Mouse (Mus musculus): ENCODE measurements at regions not wholly inside any gene's neighbourhood (a gene's known extent, or its start where the extent isn't known, plus 50 kb on each side); places are given as distances from the start of the nearest gene placed in this dataset.

DNA sequence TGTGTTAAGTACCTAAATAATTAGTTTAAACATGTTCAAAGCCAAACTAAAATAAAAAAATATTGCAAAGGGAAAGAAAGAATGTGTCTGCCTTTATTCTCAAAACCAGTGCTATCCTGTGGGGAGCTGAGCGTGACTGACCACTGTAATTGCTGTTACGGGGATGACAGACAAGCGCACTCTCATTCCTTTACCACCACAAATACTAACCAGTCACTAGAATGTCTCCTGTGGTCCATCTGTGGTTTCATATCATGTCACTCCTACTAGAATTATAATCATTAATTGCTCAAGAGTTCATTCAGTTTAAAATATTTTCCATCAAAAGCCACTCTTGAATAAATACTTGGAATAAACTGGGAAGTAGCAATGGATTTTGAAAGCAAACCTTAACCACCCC, 268.8 kb downstream of the Epha4 start:
- no peak for DNase-seq (ENCODE audit: low read depth, low spot score)

DNA sequence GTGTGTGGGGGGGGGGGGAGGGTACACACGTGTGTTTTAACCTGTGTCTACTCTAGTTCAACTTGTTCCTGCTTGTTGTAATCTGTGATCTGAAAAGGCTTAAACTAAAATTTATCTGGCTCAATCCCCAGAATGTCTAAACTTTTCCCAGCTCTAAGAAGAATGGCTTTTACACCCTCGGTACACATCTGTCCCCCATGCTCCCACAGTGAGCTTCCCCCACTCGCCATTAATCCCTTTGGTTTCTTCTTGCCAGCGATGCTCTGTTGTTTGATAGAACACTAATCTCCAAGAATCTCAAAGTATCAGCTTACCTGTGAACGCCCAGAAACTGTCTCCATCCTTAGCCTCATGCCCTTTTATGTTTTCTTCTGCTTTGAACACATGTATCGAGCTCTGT, 260.6 kb downstream of the Epha4 start:
- DNase-seq (ENCODE audit: low read depth, low spot score) = no peak

DNA sequence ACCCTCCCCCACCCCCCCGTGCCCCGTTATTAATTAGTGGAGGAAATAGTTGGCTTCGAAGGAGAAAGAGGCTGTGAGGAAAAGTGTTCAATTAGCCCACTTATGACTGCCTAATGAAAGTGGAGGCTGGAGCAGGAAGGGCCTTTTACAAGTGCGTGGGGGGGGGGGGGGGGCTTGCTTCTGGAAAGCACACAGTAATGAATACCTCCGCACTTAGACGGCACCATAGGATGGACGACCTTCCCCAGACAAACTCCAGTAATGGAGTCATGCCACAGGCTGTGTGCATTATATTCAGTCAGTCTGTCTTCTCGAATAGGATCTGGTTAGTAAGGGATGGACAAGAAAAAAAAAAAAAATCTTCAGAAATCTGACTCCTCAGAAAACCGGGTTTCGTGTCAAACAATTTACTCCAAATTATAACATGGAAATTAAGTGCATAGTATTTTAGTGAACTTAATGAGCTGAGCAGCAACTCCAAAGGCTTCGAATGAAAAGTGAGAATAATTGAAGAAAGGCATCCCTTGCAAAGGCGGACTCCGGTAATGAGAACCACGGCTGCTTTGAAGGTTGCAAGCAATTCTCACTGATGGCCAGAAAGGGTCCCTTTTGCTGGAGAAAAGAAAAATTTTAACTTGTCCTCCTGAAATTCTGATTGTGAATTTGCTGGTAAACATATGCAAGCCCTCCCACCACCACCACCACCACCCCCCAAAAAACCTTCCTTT, 258.6 kb downstream of the Epha4 start:
- DNase-seq (ENCODE audit: low read depth, low spot score) = no peak

DNA sequence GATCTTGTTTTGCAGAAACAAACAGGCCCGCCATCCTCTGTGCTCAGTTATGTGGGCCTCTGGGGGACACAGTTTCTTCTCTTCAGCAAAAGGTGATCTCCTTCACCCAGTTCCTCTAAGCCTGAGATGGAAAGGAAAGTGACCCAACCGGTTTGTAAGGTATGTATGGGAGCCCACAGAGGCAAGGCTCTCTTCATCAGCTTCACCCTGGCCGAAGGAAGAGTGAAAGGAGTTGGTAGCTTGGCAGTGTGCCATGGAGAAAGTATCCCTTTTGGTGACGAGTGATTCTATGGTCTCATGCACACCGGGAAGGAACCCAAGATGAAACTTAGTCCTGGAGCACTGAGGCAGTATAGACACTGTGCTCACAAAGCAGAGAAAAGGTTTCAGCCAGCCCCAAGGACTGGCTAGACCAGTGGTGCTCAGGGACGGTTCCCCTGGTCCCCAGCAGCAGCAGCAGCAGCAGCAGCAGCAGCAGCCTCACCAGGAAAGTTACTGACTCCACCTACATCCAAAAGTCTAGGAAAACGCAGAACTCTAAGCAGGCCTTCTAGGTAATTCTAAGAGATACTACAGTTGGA, 256.1 kb downstream of the Epha4 start:
- no peak for DNase-seq (ENCODE audit: low read depth, low spot score)

DNA sequence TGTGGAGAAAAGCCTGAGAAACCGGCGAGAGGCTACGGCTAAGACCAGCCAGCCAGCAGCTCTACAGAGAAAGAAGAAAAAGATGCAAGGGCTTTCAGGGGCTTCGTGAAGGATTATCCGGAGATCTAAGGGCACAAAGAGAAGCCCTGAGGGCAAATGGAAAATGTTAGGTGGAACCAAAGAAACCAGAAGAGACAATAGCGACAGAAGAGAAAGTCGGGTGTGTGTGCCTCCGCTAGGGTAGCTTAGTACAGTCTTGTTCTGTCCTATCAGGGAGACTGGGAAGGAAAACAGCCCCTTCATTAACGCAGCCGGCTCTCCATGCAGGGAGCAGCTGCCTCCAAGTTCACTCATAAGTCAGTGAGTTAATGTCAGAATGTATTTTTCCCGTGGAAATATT, 255.1 kb downstream of the Epha4 start:
- no peak for DNase-seq (ENCODE audit: low read depth, low spot score)

DNA sequence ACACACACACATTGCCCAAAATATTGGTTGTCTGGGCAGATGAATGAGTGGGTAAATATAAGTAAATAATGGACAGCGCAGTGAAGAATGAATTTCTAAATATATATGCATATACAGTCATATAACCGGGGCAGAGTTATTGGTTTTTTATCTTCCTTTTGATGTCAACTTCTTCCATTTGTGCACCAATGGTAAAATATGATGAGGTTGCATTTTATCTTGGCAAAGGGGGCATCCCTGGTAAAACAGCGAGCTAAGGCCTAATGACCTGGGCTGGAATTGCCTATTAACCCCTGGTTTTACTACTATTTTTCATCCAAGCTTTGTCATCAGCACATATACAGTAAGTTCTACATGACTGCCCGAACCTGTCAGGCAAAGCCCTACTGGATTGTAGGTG, 253.2 kb downstream of the Epha4 start:
- DNase-seq (ENCODE audit: low read depth, low spot score) = no peak

DNA sequence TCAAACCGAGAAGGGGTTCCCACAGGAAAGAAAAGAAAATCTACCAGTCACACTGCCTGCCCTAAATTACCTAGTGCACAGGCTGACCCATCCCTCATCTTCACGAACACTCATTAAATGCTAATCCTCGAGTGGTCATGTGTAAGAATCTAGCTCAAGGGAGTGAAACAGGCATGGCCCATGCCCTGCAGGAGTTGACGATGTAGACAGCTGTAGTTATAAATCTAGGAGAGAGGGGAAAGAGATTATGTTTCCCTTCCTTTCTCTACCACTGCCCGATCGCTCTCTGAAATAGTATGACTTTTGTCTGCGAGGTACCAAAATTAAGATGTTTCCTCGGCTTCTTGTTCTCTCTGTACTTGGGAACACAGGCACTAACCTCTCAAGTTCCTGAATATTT, 249.2 kb downstream of the Epha4 start:
- no peak for DNase-seq (ENCODE audit: low read depth, low spot score)

DNA sequence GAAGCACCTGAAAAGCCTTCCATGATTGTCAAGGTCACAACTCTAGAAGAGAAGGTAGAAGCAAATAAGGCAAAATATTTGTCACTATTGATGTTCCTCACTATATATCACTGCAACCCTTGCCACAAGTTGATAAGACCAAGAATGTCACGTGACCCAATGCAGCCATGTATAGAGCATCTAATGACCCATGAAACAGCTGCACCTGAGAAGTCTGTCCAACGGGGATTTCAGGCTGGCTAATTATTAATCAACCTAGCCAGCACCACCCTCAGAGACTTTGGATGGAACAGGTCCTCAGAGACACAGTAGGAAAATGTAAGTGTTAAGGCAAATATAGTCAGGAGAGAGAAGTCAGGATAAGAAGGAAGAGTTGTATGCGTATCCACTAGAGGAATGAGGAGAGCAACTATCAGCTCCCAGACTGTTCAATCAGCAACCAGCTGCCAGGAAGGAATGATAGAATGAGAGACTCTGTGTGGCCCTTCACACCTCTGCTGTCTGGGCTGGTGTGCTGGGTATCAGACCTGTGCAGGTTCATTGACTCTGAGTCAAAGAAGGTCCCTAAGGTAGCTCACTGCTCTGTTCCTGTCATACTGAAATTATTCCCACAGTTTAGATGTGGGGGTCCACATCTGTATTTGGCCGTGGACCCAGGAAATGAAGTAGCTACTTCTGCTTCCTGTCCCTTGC, 247.4 kb downstream of the Epha4 start:
- no peak for DNase-seq (ENCODE audit: low read depth, low spot score)

DNA sequence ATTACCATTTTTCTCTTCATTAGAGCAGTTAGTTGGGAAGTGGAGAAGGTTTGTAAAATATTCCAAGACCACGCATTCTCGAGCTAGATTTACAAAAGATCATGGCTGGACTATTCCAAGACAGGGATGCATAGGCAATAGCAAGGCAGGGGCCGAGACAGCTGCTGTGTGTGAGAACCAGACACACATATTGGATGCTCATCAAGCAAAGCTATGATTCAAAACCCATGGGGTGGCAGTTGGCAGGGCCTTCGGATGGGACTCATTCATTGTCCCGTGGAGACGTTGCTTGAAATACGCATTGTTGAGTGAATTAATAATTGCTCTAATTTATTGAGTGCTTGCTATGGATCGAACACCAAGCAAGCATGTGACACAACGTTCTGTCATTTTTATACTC, 239.6 kb downstream of the Epha4 start:
- no peak for DNase-seq (ENCODE audit: low read depth, low spot score)

DNA sequence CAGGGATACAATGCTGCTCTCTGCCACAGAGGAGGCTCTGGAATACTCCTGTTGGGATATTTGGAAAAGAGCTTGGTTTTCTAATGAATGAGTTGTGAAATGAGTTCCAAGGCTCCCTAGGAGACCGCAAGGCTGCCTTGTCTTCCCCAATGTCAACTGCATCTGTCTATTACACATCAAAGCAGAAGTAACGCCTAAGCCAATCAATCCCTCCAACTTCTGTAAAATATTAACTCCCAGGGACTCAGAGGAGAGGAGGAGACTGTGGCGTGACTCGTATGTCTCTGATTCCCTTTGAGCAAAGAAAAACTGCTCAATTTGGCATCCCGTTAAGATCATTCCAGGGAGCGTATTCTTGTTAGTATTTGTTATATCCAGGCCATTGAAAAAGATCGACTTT, 235.3 kb downstream of the Epha4 start:
- DNase-seq (ENCODE audit: low read depth, low spot score) = no peak

DNA sequence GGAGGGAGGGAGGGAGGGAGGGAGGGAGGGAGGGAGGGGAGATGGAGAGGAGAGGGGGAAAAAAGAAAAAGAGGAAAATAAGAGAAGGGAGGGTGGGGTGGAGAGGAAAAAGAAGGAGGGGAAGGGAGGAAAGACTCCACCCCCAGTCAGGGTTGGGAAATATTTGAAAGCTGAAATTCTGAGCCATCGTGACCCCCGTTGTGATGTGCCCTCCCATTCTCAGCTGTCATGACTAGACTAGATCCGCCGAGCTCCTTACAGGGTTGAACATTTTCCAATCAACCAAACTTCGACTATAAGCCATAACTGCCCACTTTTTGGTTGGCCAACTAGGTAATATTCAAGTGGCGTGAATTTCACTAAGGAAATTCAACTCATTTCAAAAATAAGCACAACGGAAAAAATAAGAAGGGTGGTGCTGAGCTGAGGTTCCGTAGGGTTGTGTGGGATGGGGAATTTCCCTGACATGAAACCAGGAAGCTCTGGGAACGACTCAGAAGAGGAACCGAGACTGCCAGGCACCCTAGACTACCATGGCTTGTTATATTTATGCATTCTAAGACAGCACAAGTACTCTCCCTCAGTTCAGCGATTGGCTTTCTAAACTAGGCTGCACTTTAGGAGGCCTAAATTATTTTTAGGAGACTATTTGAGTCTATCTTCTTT, 234.4 kb downstream of the Epha4 start:
- DNase-seq (ENCODE audit: low read depth, low spot score) = no peak

DNA sequence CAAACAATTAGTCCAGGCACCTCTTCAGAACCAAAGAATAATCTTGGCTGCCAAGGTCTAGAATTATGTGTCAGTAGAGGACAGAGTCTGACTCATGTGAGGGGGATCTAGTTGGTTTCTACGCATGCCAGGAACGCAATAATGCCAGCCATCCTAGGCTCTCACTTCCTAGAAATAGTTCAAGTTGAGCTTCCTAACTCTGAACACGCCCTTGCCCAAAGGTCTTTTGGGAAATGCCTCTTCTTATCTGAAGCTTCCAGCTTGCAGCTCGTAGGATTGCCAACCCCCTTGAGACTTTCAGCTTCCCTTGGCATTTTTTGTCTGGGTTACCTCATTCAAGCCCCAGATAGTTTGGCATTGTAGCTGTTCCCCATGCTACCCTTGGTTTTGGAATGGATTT, 233.1 kb downstream of the Epha4 start:
- no peak for DNase-seq (ENCODE audit: low read depth, low spot score)

DNA sequence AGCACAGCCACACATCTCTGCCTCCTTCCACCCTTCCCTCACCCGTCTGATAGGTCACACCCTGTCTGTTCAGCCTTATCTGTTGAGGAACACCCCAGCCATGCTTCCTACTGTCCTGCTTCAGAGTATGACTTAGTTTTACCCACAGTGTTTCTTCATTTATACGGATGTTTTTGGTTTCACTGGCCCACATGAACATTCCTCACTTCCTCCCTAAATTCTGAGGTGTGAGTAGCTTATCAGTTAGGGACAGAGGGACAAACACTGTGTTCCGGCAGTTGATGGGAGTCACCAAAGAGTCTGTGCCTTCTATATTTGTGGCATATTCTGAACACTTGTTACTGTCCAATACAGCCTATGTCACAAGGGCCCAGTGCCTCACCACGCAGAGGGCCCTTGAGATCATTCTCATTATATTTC, 216.2 kb downstream of the Epha4 start:
- DNase-seq (ENCODE audit: low read depth, low spot score) = no peak

DNA sequence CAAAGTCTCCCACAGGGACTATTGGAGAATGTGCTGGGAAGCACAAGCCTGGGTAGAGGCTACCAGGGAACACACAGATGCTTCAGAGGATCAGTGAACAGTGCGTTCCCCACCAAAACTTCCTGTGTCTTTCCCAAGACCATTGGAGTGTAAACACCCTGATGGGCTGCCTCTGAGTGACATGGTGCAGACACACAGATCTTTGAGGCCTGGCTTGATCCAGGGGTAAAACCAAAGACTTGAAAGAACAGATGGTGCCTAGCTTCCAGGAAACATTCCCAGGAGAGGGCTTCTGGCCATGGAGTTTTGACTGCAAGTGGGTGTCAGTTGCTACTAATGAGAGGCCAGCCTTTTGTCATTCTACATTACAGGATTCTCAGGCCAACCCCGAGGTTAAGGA, 214.1 kb downstream of the Epha4 start:
- no peak for DNase-seq (ENCODE audit: low read depth, low spot score)

DNA sequence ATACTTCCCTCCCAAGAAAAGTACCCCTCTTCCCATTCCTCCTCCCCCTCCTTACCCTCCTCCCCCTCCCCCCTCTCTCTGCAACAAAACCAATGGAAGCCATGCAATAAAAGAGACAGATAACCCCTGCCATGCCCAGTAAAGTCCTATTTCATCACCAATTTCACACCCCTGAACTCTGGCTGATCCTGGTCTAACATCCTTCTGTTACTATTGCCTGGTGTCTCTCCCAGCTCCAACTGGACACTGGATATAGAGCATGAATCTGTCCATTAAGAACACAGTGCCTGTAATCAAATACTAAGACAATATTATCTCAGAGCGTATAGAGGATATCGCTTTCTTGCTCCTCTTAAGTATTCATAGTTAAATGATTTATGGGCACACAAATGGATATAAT, 210.1 kb downstream of the Epha4 start:
- no peak for DNase-seq (ENCODE audit: low read depth, low spot score)

DNA sequence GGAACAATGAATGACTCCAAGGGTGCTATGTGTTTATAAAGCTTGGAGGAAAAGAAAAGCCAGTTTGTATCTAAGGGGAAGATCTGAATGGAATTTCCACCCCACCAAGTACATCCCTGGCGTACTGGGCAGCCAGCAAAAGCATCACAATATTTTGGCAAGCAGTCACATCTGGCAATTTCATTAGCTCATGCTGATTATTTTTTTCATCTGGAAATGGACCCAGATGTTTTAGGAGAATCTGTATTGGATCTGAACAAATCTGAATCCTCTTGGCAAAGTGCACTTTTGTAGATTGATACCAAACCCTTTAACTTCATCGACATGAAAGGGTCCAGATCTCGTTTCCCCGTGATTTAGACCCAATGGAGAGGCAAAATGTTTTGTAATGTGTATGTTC, 207.1 kb downstream of the Epha4 start:
- DNase-seq (ENCODE audit: low read depth, low spot score) = no peak

DNA sequence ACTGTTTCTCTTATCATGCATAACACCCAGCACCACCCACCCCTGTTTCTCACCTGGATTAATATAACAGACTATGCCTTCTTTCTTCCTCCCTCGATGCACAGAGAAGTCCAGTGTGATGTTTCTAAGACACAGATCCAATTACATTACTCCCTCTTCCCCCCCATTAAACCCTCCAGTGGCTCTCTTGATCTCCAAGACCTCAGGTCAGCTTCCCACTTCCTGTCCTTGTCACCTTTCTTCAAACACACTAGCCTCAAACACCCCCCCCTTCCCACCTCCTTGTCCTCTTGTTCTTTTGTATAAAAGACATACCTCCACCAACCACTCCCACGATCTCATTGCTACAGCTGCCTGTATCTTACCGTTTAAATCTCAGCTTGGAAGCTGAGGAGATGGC, 201.8 kb downstream of the Epha4 start:
- no peak for DNase-seq (ENCODE audit: low read depth, low spot score)

DNA sequence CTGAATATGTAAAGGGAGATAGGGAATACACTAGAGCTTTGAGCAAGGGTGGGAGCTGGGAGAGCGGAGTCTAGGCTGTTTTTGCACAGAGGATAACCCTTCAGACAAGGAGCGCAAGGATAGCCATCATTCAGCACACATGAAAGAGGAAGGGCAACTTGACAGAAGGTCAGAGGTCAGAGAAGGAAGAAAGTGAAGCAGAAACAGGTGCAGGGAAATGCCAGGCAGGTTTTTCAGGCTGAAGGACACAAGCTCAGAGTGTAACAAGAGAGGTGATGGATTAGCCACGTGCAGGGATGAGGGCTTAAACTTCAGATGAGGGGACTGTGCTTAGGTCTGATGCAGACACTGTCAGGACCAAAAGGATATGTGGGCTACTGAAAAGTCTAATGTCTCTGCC, 199.5 kb downstream of the Epha4 start:
- DNase-seq (ENCODE audit: low read depth, low spot score) = no peak

DNA sequence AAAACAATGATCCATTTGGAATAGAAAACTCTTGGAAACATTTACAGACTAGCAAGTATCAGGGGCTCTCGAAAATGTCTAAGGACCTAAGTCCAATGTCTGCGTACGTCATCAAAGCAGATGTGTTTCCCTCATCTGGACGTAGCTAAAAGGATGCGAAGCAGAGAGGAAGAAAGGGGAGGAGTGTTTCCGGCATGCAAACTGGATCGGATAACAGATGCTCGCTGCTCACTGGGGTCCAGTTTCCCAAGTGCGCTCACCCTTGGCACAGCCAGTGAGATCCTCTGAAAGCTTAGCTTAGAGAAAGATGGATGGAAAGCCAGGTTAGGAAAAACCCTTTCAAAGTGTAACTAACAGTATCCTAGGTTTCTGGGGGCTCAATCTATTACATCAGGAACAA, 198.7 kb downstream of the Epha4 start:
- no peak for DNase-seq (ENCODE audit: low read depth, low spot score)
